Mouse (Mus musculus) gastrocnemius, adult 2 months (tissue): ENCODE measurements around the gene Otogl. TPM values are rescaled to one million over a fixed set of nuclear protein-coding genes. Genes with fewer than 3 reads are reported as not detected.
A peak's percentile ranks its signal among the peaks of the same experiment; 100 is the strongest.

Experiments
- DNase-seq: peaks from one replicate; pipeline ENCODE4 v3.0.0; 2022
- H3K27ac ChIP-seq: fragments of 200-600 bp; 2 replicates; pipeline ENCODE4 v1.8.1; 2022; ENCODE audit warnings: mild to moderate bottlenecking
- H3K4me3 ChIP-seq: fragments of 200-600 bp; 2 replicates; pipeline ENCODE4 v1.8.1; 2022; ENCODE audit warnings: mild to moderate bottlenecking, moderate library complexity
- CTCF ChIP-seq: fragments of 200-600 bp; IDR thresholded peaks from 2 replicates; pipeline ENCODE4 v1.8.1; 2022; ENCODE audit warnings: antibody characterized with exemption, mild to moderate bottlenecking, moderate library complexity
- intact Hi-C: fragments of 180-260 bp; cut with DNase I; formaldehyde crosslinking; loops from one replicate; pipeline ENCODE4 v1.15.1; 2025
- long read RNA-seq, 2 experiments: library from polyadenylated mRNA; stranded (forward); transcript quantifications; one replicate each; pipeline ENCODE4 v2.0.0; 2021
- total RNA-seq, 2 experiments: library from RNA; stranded (reverse); gene quantifications; 2 replicates each; pipeline ENCODE4 v1.2.3; 2021

Gene Otogl
- total RNA-seq, result under 1 TPM; 0.05 to 0.06 TPM
- long read RNA-seq, experiment 1, result 0 reads
- long read RNA-seq, experiment 2, result 0 reads

- intact Hi-C loops, result no loop called here
- Histone ChIP-seq H3K4me3 (no peak within 1 kb of the TSS), H3K27ac (no peak within 1 kb of the TSS)
- no peak for TF ChIP-seq CTCF
- no peak for DNase-seq
Measured at GRCm38 (mm10) chr10:107912084-107912573, at the start of gene Otogl. Otogl (minus strand) TSS chr10:107912134.

DNA sequence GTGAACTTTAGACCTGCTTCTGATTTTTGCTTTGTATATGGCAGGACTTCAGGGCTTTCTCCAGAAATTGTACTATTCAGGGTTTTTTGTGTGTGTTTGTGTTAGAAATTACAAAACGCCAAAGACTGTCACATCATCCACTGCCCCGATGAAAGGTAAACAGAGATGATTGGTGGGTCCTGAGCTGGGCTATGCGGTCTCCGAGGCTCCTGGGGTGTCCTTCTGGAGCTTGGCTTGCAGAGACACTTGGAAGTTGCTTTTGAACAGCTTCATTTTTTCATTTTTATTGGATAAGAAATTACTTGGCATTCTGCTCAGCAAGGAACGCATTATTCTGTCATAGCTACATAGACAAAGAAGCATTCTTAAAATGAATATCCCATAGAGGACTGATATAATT lies 44.7 kb upstream of the Otogl start:
- TF ChIP-seq CTCF, result no peak
- intact Hi-C loops, result no loop called here
- Histone ChIP-seq H3K27ac (no peak overlapping the region; the same call in 1 of the 2 replicates), H3K4me3 (no peak overlapping the region)
- no peak for DNase-seq

- no peak for TF ChIP-seq CTCF
- intact Hi-C loops, result no loop called here
- Histone ChIP-seq H3K4me3 (no peak overlapping the region), H3K27ac (no peak overlapping the region)
- DNase-seq, result peak; percentile 31
Measured at GRCm38 (mm10) chr10:107954444-107954843, 42.5 kb upstream of the Otogl start.

DNA sequence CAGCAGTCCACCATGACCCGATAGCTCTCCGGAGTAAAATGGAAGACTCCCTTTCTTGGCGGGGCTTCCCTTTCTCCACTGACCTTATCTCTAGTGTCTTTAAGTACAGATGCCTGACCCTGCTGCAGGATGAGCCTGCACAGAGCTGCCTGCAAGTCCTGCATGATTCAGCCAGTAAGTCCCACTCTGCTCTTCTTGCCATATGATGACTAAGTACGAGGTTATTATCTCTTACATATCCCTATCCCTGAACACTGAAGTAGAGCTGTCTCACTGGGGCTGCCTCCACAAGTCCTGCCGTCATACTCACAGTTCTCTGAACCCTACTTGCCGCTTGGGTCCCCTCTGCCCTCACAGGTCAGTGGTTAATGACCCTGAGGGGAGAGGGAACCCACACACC lies 39.7 kb upstream of the Otogl start:
- no peak for TF ChIP-seq CTCF
- H3K4me3 ChIP-seq, result no peak overlapping the region
- H3K27ac ChIP-seq, result no peak overlapping the region
- intact Hi-C loops, result no loop called here
- DNase-seq, result no peak

DNA sequence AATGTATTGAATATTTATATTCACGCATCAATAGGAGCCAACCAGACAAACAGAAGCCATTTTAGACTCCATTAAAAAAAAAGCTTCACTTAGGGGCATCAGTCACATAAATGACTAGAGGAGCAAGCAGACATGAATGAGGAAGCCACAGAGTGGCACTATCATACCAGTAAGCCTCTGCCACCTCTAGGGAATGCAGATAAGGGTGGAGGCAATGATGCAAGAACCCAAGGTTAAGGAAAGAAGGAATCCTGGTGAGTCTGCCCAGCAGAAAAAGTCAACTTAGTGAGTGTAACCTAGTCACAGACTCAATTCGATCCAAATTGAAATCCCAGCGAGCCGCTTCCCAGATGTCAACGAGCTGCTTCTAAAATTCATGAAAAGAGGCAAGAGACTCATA lies 38.0 kb upstream of the Otogl start:
- intact Hi-C loops, result no loop called here
- DNase-seq, result no peak
- no peak overlapping the region for H3K4me3 ChIP-seq
- no peak; the same call in 1 of the 2 replicates for TF ChIP-seq CTCF
- no peak overlapping the region for H3K27ac ChIP-seq

GRCm38 (mm10) chr10:107948647-107949046 lies 36.7 kb upstream of the Otogl start:
- H3K4me3 ChIP-seq, result no peak overlapping the region
- intact Hi-C loops, result no loop called here
- no peak overlapping the region for H3K27ac ChIP-seq
- TF ChIP-seq CTCF, result no peak
- no peak for DNase-seq

GRCm38 (mm10) chr10:107948038-107948437 lies 36.1 kb upstream of the Otogl start:
- intact Hi-C loops, result no loop called here
- DNase-seq, result no peak
- Histone ChIP-seq H3K27ac (no peak overlapping the region), H3K4me3 (no peak overlapping the region)
- no peak for TF ChIP-seq CTCF

- Histone ChIP-seq H3K27ac (no peak overlapping the region), H3K4me3 (no peak overlapping the region)
- TF ChIP-seq CTCF, result no peak
- DNase-seq, result peak; percentile 23
- intact Hi-C loops, result no loop called here
Measured at GRCm38 (mm10) chr10:107946348-107946747, 34.4 kb upstream of the Otogl start.

DNA sequence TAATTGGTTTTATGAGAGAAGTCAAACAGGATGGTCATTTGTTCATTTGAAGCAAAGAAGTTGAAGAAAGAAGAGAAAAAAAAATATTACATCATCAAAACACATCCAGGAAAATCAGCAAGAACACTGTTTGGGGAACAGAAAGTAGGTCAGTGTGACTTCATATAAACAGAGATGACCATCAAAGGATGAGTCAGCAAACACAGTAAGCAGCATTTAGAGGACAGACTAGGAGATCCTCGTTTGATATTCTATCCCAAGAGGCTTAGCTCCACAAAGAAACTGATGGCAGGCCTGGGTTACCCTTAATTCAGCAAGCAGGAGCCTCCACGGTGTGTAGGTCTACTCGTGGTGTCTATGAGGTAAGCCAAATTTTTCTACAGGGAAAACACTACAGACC lies 31.9 kb upstream of the Otogl start:
- intact Hi-C loops, result no loop called here
- H3K4me3 ChIP-seq, result no peak overlapping the region
- no peak for DNase-seq
- no peak overlapping the region for H3K27ac ChIP-seq
- no peak for TF ChIP-seq CTCF

GRCm38 (mm10) chr10:107941188-107941900 lies 29.4 kb upstream of the Otogl start:
- DNase-seq, result no peak
- TF ChIP-seq CTCF, result no peak
- no peak overlapping the region for H3K27ac ChIP-seq
- intact Hi-C loops, result no loop called here
- no peak overlapping the region for H3K4me3 ChIP-seq

DNA sequence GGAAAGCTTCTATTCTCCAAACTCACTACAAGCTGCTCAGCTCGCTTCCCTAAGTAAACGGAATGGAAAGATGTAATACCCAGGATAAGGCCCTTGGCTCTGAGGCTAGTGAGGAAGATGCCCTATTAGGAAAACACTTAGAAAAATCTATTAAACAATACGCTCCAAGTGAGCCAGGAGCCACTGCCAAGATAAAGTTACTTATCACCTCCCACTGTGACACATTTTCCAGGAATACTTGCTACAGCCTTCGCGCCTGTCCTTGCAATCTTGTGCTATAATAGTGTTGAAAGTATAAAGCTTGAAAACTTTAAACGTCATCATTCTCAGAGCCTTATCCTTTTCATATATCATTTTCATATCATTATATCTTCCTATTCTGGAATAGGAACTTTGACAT lies 28.4 kb upstream of the Otogl start:
- Histone ChIP-seq H3K27ac (no peak overlapping the region), H3K4me3 (no peak overlapping the region)
- TF ChIP-seq CTCF, result no peak
- intact Hi-C loops, result no loop called here
- DNase-seq, result no peak

DNA sequence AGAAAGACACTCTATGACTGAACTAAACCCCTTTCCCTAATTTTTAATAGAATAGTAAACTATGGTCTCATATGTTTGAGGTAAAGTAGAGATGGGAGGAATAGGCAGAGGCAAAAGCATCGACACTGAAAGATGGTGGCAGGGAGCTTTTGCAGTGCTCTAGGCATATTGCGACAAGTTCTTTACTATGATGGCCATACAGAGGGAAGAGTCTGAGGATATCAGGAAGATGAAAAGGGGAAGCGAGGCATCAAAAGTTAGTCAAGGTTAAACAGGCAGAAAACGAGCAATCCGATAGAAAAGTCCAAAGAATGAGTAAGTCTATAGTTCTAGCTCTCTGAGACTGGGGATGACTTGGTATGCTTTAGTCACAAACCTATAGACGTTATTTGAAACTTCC lies 27.9 kb upstream of the Otogl start:
- H3K4me3 ChIP-seq, result no peak overlapping the region
- intact Hi-C loops, result loop anchor here (10.0 kb wide), 1 partner anchor 505 kb away; no protein-coding TSS in a partner anchor
- no peak overlapping the region for H3K27ac ChIP-seq
- no peak for TF ChIP-seq CTCF
- no peak for DNase-seq

GRCm38 (mm10) chr10:107934055-107934454 lies 22.1 kb upstream of the Otogl start:
- intact Hi-C loops, result loop anchor here (10.0 kb wide), 1 partner anchor 511 kb away; no protein-coding TSS in a partner anchor
- Histone ChIP-seq H3K4me3 (no peak overlapping the region), H3K27ac (no peak overlapping the region)
- no peak for DNase-seq
- TF ChIP-seq CTCF, result no peak

DNA sequence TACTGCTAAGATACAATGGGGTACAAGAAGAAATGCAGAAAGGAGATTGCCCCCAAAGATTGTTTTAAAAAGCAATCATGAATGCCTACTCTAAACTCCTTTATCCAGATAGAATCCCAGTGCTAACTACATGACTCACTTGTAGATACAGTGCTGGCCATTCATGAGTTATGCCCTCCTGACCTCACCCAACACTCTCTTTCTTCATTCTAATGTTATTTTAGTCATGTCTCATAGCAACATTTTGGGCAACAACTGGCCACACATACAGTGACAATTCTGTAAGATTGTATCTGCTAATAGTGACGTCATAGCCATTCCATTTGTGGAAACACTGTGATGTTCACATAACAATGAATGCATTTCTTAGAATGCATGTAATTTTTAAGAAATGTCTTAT lies 21.6 kb upstream of the Otogl start:
- H3K4me3 ChIP-seq, result no peak overlapping the region
- no peak for DNase-seq
- intact Hi-C loops, result loop anchor here (2.0 to 10.0 kb wide), 3 partner anchors 227 to 511 kb away; no protein-coding TSS in a partner anchor
- no peak for TF ChIP-seq CTCF
- no peak overlapping the region for H3K27ac ChIP-seq
